Mouse (Mus musculus) liver, adult 2 months (tissue): ENCODE data around the gene Mbtps1.

Experiments
- CTCF ChIP-seq: fragments of 200-500 bp; IDR thresholded peaks from 2 replicates; pipeline ENCODE4 v1.5.1; 2011; ENCODE audit warnings: low read depth, low read length, control low read depth
- POLR2A ChIP-seq: fragments of 200-500 bp; IDR thresholded peaks from 2 replicates; pipeline ENCODE4 v1.6.1; 2011; ENCODE audit warnings: low read length, control low read depth; ENCODE audit not compliant: insufficient read depth; ENCODE audit errors: extremely low read depth

GRCm38 (mm10) chr8:119545180-119545579, 13.4 kb downstream of the Mbtps1 start:
- TF ChIP-seq POLR2A, result no peak
- TF ChIP-seq CTCF, result no peak
